Comparison of ENCODE assay signal across 13 mouse cellular contexts in the genomic region with DNA sequence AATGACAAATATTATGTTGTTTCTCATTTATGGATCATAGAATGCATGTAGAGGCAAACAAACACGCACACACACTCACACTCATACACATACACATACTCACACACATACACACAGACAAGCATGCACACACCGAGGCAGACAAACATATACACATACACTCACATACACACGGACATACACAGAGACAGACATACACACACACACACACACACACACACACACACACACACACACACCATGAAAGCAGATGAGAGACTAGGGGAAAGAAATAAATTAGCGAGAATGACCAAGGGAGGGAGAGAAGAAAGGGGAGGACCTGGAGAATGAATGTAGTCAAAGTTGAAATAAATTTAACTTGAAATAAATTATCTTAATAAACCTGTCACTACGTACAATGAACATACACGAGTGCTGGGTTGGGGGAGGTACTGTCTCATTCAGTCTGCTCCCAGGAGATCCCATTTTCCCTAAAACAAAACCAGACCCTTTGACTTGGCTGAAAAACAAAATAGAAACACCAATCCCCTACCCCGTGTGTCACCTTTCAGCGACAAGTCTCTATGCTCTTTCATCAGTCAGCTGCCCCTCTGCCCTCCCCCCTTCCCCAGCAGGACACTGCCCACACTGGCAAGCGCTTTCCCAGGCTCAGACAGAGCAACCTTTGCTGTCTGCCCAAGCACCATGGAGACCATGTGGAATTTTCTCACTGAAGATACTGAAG.
A peak's percentile ranks its signal among the peaks of the same experiment; 100 is the strongest.
DNase-seq lines count a peak whose midpoint lies in the region; ATAC-seq and TF ChIP-seq lines count a peak whose summit lies in the region.
"Had no signal": no experiment of that assay in that cellular context is flagged by ENCODE, and none has a peak within 500 bp of the region (broad histone marks: within the 10 kb centered on the region; RNA-seq: fewer than 3 reads in every experiment).

No protein-coding gene starts in this region.

- TF ChIP-seq CTCF in kidney, adult 2 months (conservative IDR thresholded peaks at IDR 0.05; ENCODE audit: insufficient read depth, insufficient read length, low read depth, low read length) = no peak

- no peak for DNase-seq in kidney, adult 2 months
- DNase-seq in forebrain, embryonic 11.5 days (ENCODE audit: low spot score) = peak; percentile 69
- DNase-seq in hindlimb bud, embryonic 11.5 days (ENCODE audit: extremely low spot score, low read depth, low spot score) = peak; percentile 74
- peak; percentile 79 for DNase-seq in neural tube, embryonic 11.5 days (ENCODE audit: low spot score)
- DNase-seq in adrenal gland, adult 2 months = no peak
- no peak for DNase-seq in adrenal gland, postnatal 36 days
- DNase-seq in lung, postnatal 10 days = no peak
- DNase-seq: heart, adult 2 months; kidney, postnatal 36 days; liver, embryonic 13.5 days; right cerebral cortex, adult 18-20 months had no signal

- peak overlapping the region; percentile 48; the same call in 1 of the 2 replicates for H3K27ac ChIP-seq in kidney, embryonic 14.5 days (ENCODE audit: low read depth, low read length)
- no peak overlapping the region for H3K27ac ChIP-seq in kidney, adult 2 months (ENCODE audit: insufficient read depth, low read depth, low read length)
- H3K27ac ChIP-seq in forebrain, embryonic 11.5 days (ENCODE audit: low read depth, low read length) = peak overlapping the region; percentile 20; the same call in 1 of the 2 replicates
- H3K27ac ChIP-seq in neural tube, embryonic 11.5 days (ENCODE audit: low read depth, low read length) = no peak overlapping the region
- H3K27ac ChIP-seq: heart, adult 2 months; liver, embryonic 13.5 days had no signal

- no peak overlapping the region for H3K4me2 ChIP-seq in kidney, embryonic 14.5 days (replicated peaks; ENCODE audit: low read depth, low read length)
- H3K4me2 ChIP-seq in forebrain, embryonic 11.5 days (ENCODE audit: low read depth, low read length, severe bottlenecking) = no peak overlapping the region
- no peak overlapping the region for H3K4me2 ChIP-seq in neural tube, embryonic 11.5 days (ENCODE audit: low read depth)
- H3K4me2 ChIP-seq: liver, embryonic 13.5 days had no signal

- no peak for TF ChIP-seq POLR2A in kidney, adult 2 months (IDR thresholded peaks at IDR 0.05; ENCODE audit: low read depth, low read length)

- H3K9ac ChIP-seq in kidney, embryonic 14.5 days (ENCODE audit: low read depth, low read length) = no peak overlapping the region
- H3K9ac ChIP-seq in forebrain, embryonic 11.5 days (ENCODE audit: low read length) = no peak overlapping the region
- no peak overlapping the region for H3K9ac ChIP-seq in neural tube, embryonic 11.5 days (ENCODE audit: low read length)
- H3K9ac ChIP-seq: liver, embryonic 13.5 days had no signal

- WGBS in kidney, embryonic 14.5 days = 25% methylated on average over 9 of the region's 9 CpGs
- 41% methylated on average over 9 of the region's 9 CpGs for WGBS in kidney, adult 2 months
- WGBS in forebrain, embryonic 11.5 days = 29% methylated on average over 9 of the region's 9 CpGs
- 17% methylated on average over 9 of the region's 9 CpGs for WGBS in neural tube, embryonic 11.5 days

- no peaks in the 10 kb centered on the region for H3K36me3 ChIP-seq in kidney, embryonic 14.5 days (ENCODE audit: control insufficient read depth, insufficient read depth, low read length)
- H3K36me3 ChIP-seq in kidney, adult 2 months (ENCODE audit: control insufficient read depth, insufficient read depth, low read length) = no peaks in the 10 kb centered on the region
- H3K36me3 ChIP-seq in forebrain, embryonic 11.5 days (ENCODE audit: control insufficient read depth, insufficient read depth, low read length) = no peaks in the 10 kb centered on the region
- H3K36me3 ChIP-seq in neural tube, embryonic 11.5 days (ENCODE audit: control insufficient read depth, insufficient read depth, low read length) = no peaks in the 10 kb centered on the region
- H3K36me3 ChIP-seq: liver, embryonic 13.5 days had no signal

- peaks cover 13% of the 10 kb centered on the region for H3K4me1 ChIP-seq in kidney, embryonic 14.5 days (ENCODE audit: control insufficient read depth, insufficient read depth, low read length)
- H3K4me1 ChIP-seq in kidney, adult 2 months (ENCODE audit: control insufficient read depth, insufficient read depth, low read length) = no peaks in the 10 kb centered on the region
- peaks cover 9% of the 10 kb centered on the region; the same call in 1 of the 2 replicates for H3K4me1 ChIP-seq in forebrain, embryonic 11.5 days (replicated peaks; ENCODE audit: control insufficient read depth, insufficient read depth, low read length)
- peaks cover 19% of the 10 kb centered on the region for H3K4me1 ChIP-seq in neural tube, embryonic 11.5 days (ENCODE audit: control insufficient read depth, insufficient read depth, low read length)
- H3K4me1 ChIP-seq: liver, embryonic 13.5 days had no signal

- H3K4me3 ChIP-seq in kidney, embryonic 14.5 days (ENCODE audit: low read length) = no peak overlapping the region
- no peak overlapping the region for H3K4me3 ChIP-seq in kidney, adult 2 months (ENCODE audit: insufficient read depth, low read depth, low read length)
- H3K4me3 ChIP-seq in forebrain, embryonic 11.5 days (ENCODE audit: low read depth, low read length) = no peak overlapping the region
- no peak overlapping the region for H3K4me3 ChIP-seq in neural tube, embryonic 11.5 days (ENCODE audit: low read depth, low read length)
- H3K4me3 ChIP-seq: heart, adult 2 months; liver, embryonic 13.5 days; megakaryocyte, embryonic 14.5 days had no signal

- peak; percentile 93 for ATAC-seq in kidney, embryonic 14.5 days (ENCODE audit: low FRiP score, low TSS enrichment)
- ATAC-seq in forebrain, embryonic 11.5 days (replicated peaks; ENCODE audit: low FRiP score) = peak; percentile 83
- ATAC-seq in neural tube, embryonic 11.5 days (ENCODE audit: insufficient read depth, low FRiP score, low TSS enrichment) = peak; percentile 96

- H3K9me3 ChIP-seq in kidney, embryonic 14.5 days (ENCODE audit: control insufficient read depth, low read length) = no peaks in the 10 kb centered on the region
- H3K9me3 ChIP-seq in forebrain, embryonic 11.5 days (ENCODE audit: control insufficient read depth, low read length) = no peaks in the 10 kb centered on the region
- no peaks in the 10 kb centered on the region for H3K9me3 ChIP-seq in neural tube, embryonic 11.5 days (ENCODE audit: control insufficient read depth, low read length)
- H3K9me3 ChIP-seq: liver, embryonic 13.5 days; megakaryocyte, embryonic 14.5 days had no signal

- no peaks in the 10 kb centered on the region for H3K27me3 ChIP-seq in kidney, embryonic 14.5 days (ENCODE audit: control insufficient read depth, insufficient read depth, low read length)
- no peaks in the 10 kb centered on the region for H3K27me3 ChIP-seq in kidney, adult 2 months (replicated peaks; ENCODE audit: control insufficient read depth, insufficient read depth, low read length)
- no peaks in the 10 kb centered on the region for H3K27me3 ChIP-seq in forebrain, embryonic 11.5 days (ENCODE audit: control insufficient read depth, insufficient read depth, low read length)
- no peaks in the 10 kb centered on the region for H3K27me3 ChIP-seq in neural tube, embryonic 11.5 days (ENCODE audit: control insufficient read depth, insufficient read depth, low read length)
- H3K27me3 ChIP-seq: liver, embryonic 13.5 days; megakaryocyte, embryonic 14.5 days had no signal

Comparison
In these comparisons a context has a peak if more than half of its experiments do, and no peak if none do; other contexts are left out.
1. H3K27ac ChIP-seq: peak in kidney, embryonic 14.5 days (single experiment) and forebrain, embryonic 11.5 days (single experiment); none in kidney, adult 2 months (single experiment) and neural tube, embryonic 11.5 days (single experiment).
2. DNase-seq: peak in forebrain, embryonic 11.5 days (single experiment), hindlimb bud, embryonic 11.5 days (single experiment) and neural tube, embryonic 11.5 days (single experiment); none in kidney, adult 2 months (single experiment), adrenal gland, adult 2 months (single experiment), adrenal gland, postnatal 36 days (0 of 2) and lung, postnatal 10 days (single experiment).
3. Peak in every context shown above with its lines, with median percentiles within 50 percentile points of each other: ATAC-seq.